Mouse (Mus musculus) MEL-GATA-1-ER (cell line): Measurements from ENCODE around the gene Zfp14.
A peak's percentile ranks its signal among the peaks of the same experiment; 100 is the strongest.

ENCODE experiments used
- DNase-seq: peaks from one replicate; pipeline ENCODE4 v3.0.0-alpha.2; 2012; ENCODE audit warnings: low read depth; ENCODE audit errors: extremely low read depth

Zfp14 gene

DNA sequence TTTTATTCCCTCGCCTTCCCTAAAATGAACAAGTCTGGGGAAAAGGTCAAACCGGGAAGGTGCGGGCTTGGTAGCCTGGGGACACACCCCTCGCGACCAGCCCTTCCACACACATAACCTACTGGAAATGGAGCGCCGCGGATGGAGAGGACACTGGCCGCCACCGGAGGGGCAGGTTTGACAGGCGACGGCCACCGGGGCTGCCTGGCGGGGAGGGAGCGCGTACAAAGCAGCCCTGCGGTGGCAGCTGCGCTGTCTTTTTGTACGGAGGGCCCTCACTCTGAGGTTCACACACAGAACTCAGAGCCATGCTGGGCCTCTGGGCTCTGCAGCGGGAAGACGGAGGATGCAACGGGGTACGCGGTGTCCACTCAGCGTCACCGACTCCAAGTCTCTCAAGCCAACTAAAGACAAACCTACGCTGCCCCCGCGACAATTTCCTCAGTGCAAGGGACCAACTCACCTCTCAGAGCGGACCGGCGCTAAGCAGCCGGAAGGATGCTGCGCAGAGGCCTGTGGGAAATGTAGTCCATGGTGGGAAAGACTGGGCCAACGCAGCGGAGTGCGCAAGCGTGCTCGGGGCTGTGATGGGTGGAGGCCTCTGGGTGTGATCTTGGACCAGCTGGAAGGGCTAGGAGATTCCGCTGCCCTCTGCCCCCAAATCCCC, at the start of gene Zfp14:
Gene Zfp14, minus strand, starts transcription at position 499 of the 667 bp plus-strand sequence.
- DNase-seq = peak; percentile 84

DNA sequence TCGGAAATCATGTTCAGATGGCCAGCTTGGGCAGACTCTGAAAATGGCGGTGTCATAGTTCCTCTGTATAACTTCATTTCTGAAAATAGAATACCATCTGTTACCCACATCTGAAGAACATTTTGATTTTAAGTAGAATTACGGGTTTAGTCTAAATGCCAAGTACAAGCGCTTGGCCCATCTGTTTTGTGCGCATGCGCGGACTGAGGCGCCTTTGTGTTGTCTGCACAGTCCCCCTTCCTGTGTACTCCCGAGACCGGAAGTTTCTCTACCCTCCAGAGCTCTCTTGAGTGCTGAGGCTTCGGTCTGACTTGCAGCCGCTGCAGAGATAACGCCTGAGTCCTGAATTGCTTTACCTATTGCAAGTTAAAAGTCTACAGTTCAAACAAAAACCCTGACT, 48.1 kb upstream of the Zfp14 start:
- peak; percentile 70 for DNase-seq

DNA sequence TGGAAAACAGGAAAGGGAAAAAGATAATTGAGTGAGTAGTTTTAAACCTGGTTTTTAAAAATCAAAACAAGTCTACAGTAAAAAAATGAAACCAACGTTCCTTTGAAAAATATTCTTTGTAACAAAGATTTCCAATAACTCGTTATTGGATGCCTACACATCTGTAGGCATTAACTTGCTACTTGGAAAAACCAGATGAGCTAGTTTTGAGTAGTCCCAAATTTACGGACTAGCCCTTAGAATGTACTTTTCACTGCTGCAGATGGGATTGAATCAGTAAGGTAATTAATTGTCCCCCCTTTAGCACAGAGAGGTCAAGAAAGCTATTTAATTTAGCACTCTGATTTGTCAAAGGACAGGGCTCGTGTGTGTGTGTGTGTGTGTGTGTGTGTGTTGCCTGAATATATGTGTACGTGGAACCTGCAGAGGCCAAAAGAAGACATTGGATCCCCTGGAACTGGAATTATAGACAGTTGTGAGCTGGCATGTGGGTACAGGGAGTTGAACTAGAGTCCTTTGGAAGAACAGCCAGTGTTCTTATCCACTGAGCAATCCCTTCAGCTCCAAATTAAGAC, 44.5 kb upstream of the Zfp14 start:
- no peak for DNase-seq

DNA sequence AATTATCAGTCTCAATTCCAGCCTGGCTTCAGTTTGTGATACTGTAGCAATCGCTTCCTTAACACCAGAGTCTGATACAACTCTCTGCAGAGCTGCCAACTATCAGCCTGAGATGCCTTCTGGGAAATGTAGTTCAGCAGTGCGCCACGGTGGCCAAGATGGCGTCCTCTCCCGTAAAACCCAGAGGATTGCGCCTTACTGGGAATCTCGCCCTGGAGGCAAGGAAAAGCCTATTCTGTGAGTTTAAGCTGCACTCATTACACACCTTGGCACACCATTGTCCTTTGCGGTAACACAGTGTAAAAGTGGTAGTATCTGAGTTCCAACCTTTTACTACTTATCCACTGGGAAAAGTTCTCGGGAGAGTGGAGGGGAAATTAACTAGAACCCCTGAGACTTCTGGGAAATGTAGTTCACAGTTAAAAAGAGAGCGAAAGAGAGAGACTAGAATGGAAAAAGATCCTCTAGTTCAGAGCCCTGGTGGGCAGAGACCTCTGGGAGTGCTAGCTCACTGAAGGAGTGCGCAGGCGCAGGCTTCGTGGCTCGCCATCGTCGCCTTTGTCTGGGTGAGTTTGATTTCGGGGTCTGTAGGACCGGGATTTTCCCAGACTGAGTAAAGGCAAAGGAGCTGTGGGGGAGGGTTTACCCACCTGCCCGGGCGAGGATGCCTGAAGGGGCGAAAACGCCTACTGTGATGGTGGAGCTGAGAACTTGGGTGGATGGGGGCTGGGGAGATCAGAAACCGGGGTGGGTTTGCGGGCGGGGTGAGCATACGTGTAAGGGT, 43.7 kb upstream of the Zfp14 start, which contains the start of gene Zfp260:
Gene Zfp260, plus strand, starts transcription at position 132 of the 784 bp plus-strand sequence.
- peak; percentile 92 for DNase-seq

DNA sequence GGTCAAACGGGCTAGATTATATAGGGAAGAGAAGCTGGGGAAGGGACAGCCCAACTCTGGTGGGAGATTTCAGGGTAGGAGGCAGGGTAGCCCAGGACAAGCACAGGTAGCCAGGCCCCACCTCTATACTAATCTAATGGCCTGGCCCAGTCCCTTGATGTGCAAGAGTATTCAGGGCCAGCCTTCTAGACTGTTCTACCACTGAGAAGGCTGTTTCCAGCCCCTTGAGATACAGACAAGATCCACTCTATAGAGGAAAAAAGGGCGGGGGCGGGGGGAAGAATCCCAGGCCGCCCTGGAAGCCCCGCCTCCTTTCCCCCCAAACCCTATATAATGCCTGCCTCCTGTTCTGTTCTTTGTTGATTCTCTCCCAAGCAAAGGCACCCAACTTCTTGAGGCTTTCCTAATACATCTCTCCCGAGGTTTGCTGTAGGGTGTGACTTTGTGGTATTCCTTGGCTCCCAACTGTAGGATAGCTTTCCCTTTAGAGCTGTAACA, 42.8 kb upstream of the Zfp14 start:
- no peak for DNase-seq

DNA sequence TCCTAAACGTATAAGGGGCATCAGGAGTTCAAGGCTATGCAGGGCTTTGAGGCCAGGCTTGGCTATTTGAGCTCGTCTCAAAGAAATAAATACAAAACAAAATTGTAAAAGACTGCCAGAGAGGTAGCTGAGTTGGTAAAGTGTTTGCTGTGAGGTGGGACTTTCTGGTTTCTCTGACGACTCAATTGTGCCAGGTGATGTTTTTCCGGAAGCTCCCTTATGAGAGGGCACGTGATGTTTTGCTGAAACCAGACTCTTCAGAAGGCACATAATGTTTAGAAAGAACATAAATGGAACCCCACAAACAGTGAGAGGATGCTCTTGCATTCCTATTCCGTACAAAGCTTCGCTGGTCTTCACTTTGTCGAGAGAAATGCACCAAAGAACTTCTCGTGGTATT, 41.5 kb upstream of the Zfp14 start:
- no peak for DNase-seq

DNA sequence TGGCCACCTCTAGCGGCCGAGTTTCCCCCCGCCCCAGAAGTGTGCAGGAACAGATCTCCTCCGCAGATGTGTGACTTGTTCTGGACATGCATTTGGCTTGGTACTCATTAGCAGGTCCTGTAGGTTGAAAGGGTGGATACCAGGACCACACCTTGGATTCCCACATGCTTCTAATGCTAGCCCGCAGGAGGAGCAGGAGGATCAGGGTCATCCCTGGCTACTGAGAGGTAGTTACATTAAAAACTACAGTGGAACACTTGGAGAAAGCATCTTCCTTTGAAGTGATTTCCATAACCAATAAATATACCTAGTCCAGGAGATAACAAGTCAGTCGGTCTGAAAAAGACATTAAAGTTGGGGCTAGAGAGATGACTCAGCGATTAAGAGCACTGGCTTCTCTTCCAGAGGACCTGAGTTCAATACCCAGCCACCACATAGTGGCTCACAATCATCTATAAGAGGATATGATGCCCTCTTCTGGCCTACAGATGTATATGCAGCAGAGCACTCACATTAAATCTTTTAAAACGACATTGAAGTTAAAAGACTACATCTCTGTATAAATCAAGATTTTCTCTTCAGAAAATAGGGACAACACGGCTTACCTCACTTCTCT, 39.9 kb upstream of the Zfp14 start:
- peak; percentile 31 for DNase-seq

DNA sequence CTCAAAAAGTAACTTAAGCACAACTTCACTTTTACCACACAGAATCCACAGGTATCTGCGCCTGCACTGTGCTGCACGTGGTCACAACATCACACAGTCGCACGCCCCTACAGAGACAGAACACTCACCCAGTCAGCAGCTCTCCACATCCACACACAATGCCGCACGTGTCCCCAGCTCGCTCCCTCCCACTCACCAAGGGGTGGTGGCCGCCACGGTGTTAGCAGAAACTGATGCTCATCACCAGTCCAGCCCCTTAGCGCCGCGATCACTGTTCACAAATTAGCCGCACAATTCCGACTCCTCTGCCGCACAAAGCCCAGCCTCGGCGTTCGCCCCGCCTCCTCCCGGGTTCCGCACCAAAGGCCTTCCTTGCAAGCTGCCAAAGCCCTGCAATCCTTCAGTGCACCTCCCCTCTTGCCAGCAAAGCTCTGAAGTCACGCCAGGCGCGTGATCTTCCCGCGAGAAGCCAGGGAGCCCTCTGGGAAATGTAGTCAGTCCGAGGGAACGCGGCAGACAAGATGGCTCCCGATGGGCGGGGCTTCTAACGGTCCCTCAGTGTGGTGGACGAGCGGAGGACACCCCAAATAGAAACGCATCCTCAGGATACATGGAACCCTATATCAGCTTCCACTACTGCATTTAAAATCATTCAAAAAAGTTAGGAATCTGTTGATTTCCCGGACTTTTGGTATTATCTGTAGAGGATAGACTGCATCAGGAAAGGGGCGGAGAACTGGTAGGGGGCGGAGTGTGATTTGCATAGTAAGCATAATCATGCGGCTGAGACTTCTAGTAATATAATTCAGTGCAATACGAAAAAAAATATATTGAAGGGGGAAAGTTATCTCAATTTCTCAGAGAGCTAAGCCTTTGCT, 39.2 kb upstream of the Zfp14 start, which contains the start of the genes Gm26920 and Zfp566:
Gene Gm26920, minus strand, starts transcription at position 319 of the 878 bp plus-strand sequence.
Gene Zfp566, minus strand, starts transcription at position 436 of the 878 bp plus-strand sequence.
- DNase-seq = peak; percentile 97

DNA sequence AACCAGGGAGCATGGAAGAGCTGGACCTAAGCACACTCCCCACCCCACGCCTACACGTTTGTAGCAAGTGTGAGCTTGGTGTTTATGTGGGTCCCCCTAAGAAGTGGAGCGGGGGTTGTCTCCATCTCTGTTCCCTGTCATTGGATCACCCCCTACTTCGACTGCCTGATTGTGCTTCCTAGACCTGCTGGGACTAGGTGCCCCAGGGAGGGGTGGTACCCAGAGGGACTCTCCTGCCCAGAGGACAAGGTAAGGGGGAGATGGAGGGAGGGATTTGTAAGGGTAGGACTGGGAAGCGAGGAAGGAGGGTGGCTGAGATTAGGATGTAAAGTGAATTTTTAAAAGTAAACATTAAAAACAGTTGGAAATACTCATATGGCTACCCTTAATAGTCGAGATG, 38.2 kb upstream of the Zfp14 start:
- DNase-seq = no peak

DNA sequence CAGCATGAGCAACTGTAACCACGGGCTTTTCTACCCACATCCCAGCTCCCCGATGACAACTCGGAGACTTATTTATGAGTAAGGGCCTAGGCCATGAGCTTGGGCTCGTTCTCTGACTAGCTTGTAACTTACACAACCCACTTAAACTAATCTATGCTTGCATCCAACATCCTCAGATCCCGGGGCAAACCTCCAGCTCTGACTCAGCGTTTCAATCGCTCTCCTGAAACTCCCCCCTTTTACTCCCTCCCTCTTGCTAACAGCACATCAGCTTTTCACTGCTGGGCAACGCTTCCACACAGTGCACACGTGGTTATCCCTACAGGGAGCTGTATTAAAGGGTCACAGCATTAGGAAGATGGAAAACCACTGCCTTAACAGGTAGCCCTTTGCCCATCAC, 35.3 kb upstream of the Zfp14 start:
- DNase-seq = no peak

DNA sequence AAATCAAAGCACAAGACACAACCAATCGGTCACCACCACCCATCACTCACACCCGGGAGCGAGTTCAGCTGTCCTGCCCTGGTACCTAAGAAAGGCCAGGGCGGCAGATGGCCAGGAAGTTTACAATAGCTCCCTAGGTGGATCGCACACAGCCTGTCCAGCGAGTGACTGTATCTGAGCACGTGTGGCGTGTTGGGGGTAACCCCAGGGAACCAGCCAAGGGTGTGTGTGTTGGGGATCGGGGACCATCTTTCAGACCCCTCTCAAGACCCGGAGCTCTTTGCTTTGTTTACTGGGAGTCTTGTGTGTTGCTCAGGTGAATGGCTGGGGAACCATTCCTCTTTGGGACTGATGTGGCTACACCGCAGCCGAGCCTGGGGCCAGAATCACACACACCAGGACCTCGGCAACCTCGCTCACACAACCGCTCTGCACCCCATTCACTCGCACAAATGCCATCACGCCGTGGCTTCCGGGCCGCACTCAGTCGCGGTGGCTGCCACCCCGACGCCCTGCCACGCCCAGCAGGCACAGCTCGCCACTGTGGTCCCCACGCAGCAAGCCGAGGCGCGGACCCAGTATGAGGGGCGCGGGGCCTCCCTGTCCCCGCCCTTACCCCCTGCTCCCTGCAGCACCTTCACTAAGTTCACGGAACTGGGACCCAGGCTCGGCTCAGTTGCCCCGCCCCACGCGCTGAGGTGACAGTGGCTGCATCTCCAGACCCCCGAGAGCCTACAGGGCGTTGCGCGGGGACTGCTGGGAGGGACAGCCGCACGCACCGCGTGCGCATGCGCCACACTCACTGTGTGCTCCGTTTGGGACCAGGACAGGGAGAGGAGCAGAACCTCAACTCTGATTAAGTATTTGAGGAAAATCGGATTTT, 21.2 kb upstream of the Zfp14 start, which contains the start of gene Zfp82:
Gene Zfp82, minus strand, starts transcription at position 755 of the 883 bp plus-strand sequence.
- peak; percentile 78 for DNase-seq

DNA sequence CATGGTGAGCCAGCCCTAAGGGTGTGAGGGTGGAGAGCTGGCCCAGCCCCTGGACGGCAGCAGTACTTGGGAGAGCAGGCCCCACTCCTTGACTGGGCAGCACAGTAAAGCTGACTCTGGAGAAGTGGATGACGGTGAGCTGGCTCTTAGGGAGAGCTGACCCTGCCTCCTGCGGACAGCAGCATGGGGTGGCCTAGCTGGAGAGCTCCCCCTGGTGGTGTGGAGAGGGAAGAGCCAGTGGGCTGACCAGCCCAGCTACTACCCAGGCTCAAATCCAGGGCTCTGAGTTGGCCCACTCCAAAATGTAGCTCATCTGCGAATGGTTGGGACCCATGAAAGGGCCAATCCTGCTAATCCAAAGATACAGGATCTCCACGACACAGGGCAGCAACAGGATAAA, 13.4 kb upstream of the Zfp14 start:
- no peak for DNase-seq

DNA sequence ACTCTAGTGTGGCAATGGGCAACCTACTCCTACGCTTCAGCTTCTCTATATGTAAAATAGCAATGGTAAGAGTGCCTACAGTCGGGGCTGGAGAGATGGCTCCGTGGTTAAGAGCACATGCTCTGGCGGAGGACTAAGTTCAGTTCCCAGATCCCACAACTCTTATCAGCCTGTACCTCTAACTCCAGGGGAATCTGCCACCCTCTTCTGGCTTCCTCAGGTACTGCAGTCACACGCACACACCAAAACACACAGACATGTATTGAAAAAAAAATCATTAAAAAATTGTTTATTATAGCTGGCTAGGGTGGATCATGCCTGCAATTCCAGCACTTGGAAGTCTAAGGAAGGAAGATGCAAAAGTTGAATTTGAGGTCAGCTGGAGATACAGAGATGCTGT, 11.3 kb upstream of the Zfp14 start:
- no peak for DNase-seq

DNA sequence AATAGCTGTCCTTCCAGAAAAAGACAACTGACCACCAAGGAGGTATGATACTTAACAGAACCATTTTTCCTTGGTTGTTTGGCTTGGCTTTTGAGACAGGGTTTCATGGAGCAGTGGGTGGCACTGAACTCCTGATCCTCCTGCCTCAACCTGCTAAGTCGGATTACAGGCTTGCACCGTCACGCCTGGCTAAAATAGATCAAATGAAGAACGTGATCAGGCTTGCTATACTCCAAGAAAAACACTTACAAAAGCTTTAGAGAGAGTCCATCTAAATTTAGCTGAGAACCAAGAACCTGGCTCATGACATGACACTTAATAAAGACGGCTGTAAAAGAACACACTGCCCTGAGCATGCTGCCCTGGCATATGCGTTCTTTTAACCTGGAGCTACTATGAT, 9.2 kb upstream of the Zfp14 start:
- no peak for DNase-seq

DNA sequence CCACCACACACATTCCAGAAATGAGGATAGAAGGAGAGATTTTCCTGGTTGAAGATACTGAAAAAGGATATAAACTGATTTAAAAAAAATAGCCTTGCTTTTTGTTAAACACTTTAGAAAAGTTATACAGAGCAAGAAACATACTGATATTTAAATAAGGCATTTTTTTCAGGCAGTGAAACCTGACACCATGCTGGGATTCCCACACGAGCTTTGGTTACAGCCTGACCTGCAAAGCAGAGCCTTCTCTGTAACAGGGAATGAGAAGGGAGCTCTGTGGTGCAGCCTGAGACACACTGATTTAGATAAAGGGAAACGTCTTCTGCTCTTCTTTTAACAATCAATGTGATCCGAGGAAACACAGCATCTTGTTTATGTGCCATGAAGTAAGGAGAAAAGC, 2.4 kb upstream of the Zfp14 start:
- DNase-seq = no peak

DNA sequence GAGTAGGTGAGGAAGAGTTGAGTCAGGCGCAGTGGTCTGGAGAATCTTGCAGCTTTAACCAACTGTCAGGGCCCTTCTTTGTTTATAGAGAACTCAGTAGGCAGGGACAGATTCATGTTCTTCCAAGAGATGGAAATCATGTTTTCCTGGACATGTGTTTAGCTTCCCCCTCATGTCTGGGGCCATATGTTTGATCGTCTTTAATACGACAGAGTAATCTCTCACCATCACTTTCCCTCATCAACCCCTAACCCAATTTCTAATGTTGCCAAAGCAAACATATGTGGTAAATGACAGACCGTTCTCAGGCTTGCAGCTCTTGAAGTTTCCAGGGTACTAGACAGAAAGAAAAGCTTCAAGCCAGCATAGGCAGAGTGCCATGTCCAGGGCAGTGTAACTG, 3.1 kb downstream of the Zfp14 start:
- DNase-seq = no peak

DNA sequence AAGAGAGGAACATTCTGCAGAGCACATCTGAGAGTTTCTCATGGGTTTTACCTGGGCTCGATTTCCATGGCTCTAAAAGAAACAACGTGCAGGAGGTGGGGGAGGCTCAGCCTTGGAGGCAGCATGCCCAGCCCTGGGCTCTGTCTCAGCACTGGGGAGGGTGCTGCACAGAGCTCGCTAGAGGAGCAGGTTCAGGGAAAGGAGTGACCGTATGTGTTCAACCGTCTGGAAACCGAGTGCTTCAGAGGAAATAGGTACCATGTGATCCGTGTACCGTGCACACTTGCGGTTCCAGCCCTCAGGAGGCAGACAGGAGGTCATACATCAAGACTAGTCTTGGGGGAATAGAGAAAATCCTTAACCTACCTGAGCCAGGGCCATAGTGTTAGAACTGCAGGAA, 6.8 kb downstream of the Zfp14 start:
- no peak for DNase-seq

DNA sequence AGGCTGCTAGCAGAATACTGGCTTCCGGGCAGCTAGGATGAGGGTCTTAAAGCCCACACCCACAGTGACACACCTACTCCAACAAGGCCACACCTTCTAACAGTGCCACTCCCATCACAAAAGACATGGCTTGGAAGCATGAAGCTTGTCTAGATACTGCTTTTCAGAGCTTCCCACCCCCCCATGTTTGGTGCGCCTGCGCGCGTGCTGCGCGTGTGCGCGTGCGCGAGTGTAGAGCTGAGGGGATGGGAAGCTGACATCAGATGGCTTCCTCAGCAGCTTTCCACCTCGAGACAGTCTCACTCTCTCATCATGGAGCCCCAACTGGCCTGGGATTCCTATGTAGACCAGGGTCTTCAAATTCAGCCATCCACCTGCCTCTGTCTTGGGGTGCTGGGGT, 16.8 kb downstream of the Zfp14 start:
- no peak for DNase-seq

DNA sequence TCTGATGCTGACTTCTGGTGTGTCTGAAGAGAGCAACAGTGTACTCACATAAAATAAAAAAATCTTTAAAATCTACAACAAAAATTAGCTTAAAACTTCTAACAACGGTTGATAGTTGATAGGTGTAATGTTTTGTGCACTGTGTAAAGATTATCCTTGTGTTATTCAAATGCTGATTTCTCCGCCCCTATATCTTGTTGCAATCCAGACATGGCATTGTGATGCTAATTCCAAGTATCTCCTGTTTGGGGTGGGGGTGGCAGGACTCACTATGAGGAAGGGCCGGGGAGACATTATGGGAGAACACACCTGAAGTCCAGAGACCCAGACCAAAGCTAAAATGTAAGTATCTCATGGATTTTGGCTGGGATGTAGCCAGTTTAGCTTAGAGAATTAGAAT, 19.8 kb downstream of the Zfp14 start:
- DNase-seq = no peak

DNA sequence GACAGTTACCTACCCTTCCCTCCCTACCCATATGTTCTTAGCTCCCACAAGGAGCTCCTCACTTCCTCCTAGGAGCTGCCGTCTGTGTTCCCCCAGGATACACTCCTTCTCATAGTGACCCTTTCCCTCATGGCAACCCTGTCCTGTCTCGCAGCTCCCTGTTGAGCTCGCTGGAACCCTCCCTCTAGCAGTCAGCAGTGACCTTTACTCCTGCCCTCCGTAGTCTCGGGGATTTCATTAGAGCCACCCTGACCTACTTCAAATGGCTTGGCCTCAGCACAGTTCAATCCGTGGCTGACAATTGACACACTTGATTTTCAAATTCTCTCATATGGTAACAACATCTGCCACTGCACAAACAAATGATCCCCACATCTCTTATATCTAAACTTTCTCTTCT, 20.5 kb downstream of the Zfp14 start:
- no peak for DNase-seq
